In genomic region chr3:87909381-87909780, GRCm38 (mm10) we compare ENCODE assay signal across 8 mouse cellular contexts. TPM values are rescaled to one million over a fixed set of nuclear protein-coding genes. Genes with fewer than 3 reads are reported as not detected.
DNase-seq lines count a peak whose midpoint lies in the region; ATAC-seq and TF ChIP-seq lines count a peak whose summit lies in the region.

No protein-coding gene starts in this region.

- peaks cover 26% of the 10 kb centered on the region for H3K4me1 ChIP-seq in liver, adult 2 months (ENCODE audit: control insufficient read depth, insufficient read depth, low read length)
- H3K4me1 ChIP-seq in hindbrain, embryonic 13.5 days (replicated peaks) = peaks cover 43% of the 10 kb centered on the region
- H3K4me1 ChIP-seq in neural tube, embryonic 12.5 days = peaks cover 41% of the 10 kb centered on the region

- DNase-seq in adrenal gland, adult 2 months = peak; percentile 29
- DNase-seq in adrenal gland, postnatal 25 days = no peak
- no peak for DNase-seq in liver, adult 2 months (ENCODE audit: extremely low read depth, low read depth, low spot score)
- no peak for DNase-seq in liver
- DNase-seq in spleen, postnatal 4 days (ENCODE audit: low spot score in 2 of 2) = no peak
- DNase-seq in gastrocnemius, postnatal 14 days = no peak

- no peak overlapping the region for H3K4me3 ChIP-seq in liver, adult 2 months (ENCODE audit: insufficient read depth, low read depth, low read length)
- no peak overlapping the region for H3K4me3 ChIP-seq in hindbrain, embryonic 13.5 days
- no peak overlapping the region for H3K4me3 ChIP-seq in neural tube, embryonic 12.5 days

- no peak for ATAC-seq in hindbrain, embryonic 13.5 days (ENCODE audit: low FRiP score)
- ATAC-seq in neural tube, embryonic 12.5 days (ENCODE audit: low FRiP score, low read depth) = no peak

- H3K4me2 ChIP-seq in hindbrain, embryonic 13.5 days = no peak overlapping the region
- H3K4me2 ChIP-seq in neural tube, embryonic 12.5 days (replicated peaks) = peak overlapping the region; percentile 68

- H3K79me2 ChIP-seq in liver, adult 2 months (ENCODE audit: control insufficient read depth, insufficient read depth, low read length) = peaks cover 41% of the 10 kb centered on the region

- WGBS in liver, adult 2 months = 92% methylated on average over 2 of the region's 2 CpGs
- WGBS in hindbrain, embryonic 13.5 days = 88% methylated on average over 2 of the region's 2 CpGs
- WGBS in neural tube, embryonic 12.5 days = 88% methylated on average over 2 of the region's 2 CpGs

- no peak overlapping the region; the same call in 1 of the 2 replicates for H3K9ac ChIP-seq in liver, adult 2 months (ENCODE audit: low read depth, low read length)
- peak overlapping the region; percentile 68; the same call in 1 of the 2 replicates for H3K9ac ChIP-seq in hindbrain, embryonic 13.5 days
- no peak overlapping the region for H3K9ac ChIP-seq in neural tube, embryonic 12.5 days

- no peak for TF ChIP-seq CTCF in liver, adult 2 months (IDR thresholded peaks at IDR 0.05; ENCODE audit: low read depth, low read length)

- no peaks in the 10 kb centered on the region for H3K27me3 ChIP-seq in liver, adult 2 months (ENCODE audit: control insufficient read depth, insufficient read depth, low read length)
- no peaks in the 10 kb centered on the region for H3K27me3 ChIP-seq in hindbrain, embryonic 13.5 days
- no peaks in the 10 kb centered on the region for H3K27me3 ChIP-seq in neural tube, embryonic 12.5 days (replicated peaks)

- no peak for TF ChIP-seq POLR2A in liver, adult 2 months (IDR thresholded peaks at IDR 0.05; ENCODE audit: extremely low read depth, insufficient read depth, low read length)

- H3K27ac ChIP-seq in liver, adult 2 months (replicated peaks; ENCODE audit: insufficient read depth, low read depth, low read length) = peak overlapping the region; percentile 87
- peak overlapping the region; percentile 88 for H3K27ac ChIP-seq in hindbrain, embryonic 13.5 days
- no peak overlapping the region for H3K27ac ChIP-seq in neural tube, embryonic 12.5 days

- intact Hi-C loops in gastrocnemius, postnatal 14 days (cut with DNase I; ENCODE audit: low total_unique reads) = no loop called here

- H3K9me3 ChIP-seq in hindbrain, embryonic 13.5 days = no peaks in the 10 kb centered on the region
- H3K9me3 ChIP-seq in neural tube, embryonic 12.5 days = no peaks in the 10 kb centered on the region

- H3K36me3 ChIP-seq in liver, adult 2 months (ENCODE audit: control insufficient read depth, insufficient read depth, low read length) = peaks cover 6% of the 10 kb centered on the region
- H3K36me3 ChIP-seq in hindbrain, embryonic 13.5 days = peaks cover 15% of the 10 kb centered on the region
- H3K36me3 ChIP-seq in neural tube, embryonic 12.5 days = peaks cover 13% of the 10 kb centered on the region

RNA-seq across cellular contexts. Expression of gene Hdgf, which starts 3.3 kb away (rescaled TPM):
- 100 to 1,000 TPM; 181 to 206 TPM for total RNA-seq in adrenal gland, adult 2 months (2021)
- polyA plus RNA-seq in adrenal gland, adult 2 months (2012; rRNA removed) = 54.3 and 64.8 TPM in 2 replicates
- 173 and 198 TPM in 2 replicates for total RNA-seq in adrenal gland, postnatal 25 days (2021)
- 58.8 and 64.5 TPM in 2 replicates for total RNA-seq in liver, adult 2 months (2014; rRNA removed)
- polyA plus RNA-seq in liver, adult 2 months (2012; rRNA removed) = 74.7 and 87.3 TPM in 2 replicates
- 139 and 155 TPM in 2 replicates for polyA plus RNA-seq in hindbrain, embryonic 13.5 days (2015; fragmentation: Nextera tagmentation; extraction: Ambion mirVana)
- polyA plus RNA-seq in neural tube, embryonic 12.5 days (2016; fragmentation: Nextera tagmentation; extraction: Ambion mirVana) = 225 and 233 TPM in 2 replicates
- 100 to 1,000 TPM; 152 to 161 TPM for total RNA-seq in gastrocnemius, postnatal 14 days (2021)

RNA-seq across cellular contexts. Expression of gene Mrpl24, which starts 9.9 kb away (rescaled TPM):
- 100 to 1,000 TPM; 114 to 120 TPM for total RNA-seq in adrenal gland, adult 2 months (2021)
- polyA plus RNA-seq in adrenal gland, adult 2 months (2012; rRNA removed) = 15.1 and 18.0 TPM in 2 replicates
- total RNA-seq in adrenal gland, postnatal 25 days (2021) = 113 and 156 TPM in 2 replicates
- total RNA-seq in liver, adult 2 months (2014; rRNA removed) = 84.6 and 96.6 TPM in 2 replicates
- polyA plus RNA-seq in liver, adult 2 months (2012; rRNA removed) = 35.3 and 37.9 TPM in 2 replicates
- 63.9 and 70.1 TPM in 2 replicates for polyA plus RNA-seq in hindbrain, embryonic 13.5 days (2015; fragmentation: Nextera tagmentation; extraction: Ambion mirVana)
- 78.4 and 81.7 TPM in 2 replicates for polyA plus RNA-seq in neural tube, embryonic 12.5 days (2016; fragmentation: Nextera tagmentation; extraction: Ambion mirVana)
- 10 to 100 TPM; 42.1 to 46.5 TPM for total RNA-seq in gastrocnemius, postnatal 14 days (2021)

RNA-seq across cellular contexts. Expression of gene Isg20l2, which starts 20.7 kb away (rescaled TPM):
- 10 to 100 TPM; 16.3 to 21.4 TPM for total RNA-seq in adrenal gland, adult 2 months (2021)
- polyA plus RNA-seq in adrenal gland, adult 2 months (2012; rRNA removed) = 9.4 and 9.7 TPM in 2 replicates
- 22.7 and 22.8 TPM in 2 replicates for total RNA-seq in adrenal gland, postnatal 25 days (2021)
- 6.8 and 9.3 TPM in 2 replicates for total RNA-seq in liver, adult 2 months (2014; rRNA removed)
- polyA plus RNA-seq in liver, adult 2 months (2012; rRNA removed) = 7.0 and 7.2 TPM in 2 replicates
- 40.1 and 40.7 TPM in 2 replicates for polyA plus RNA-seq in hindbrain, embryonic 13.5 days (2015; fragmentation: Nextera tagmentation; extraction: Ambion mirVana)
- 60.7 and 64.1 TPM in 2 replicates for polyA plus RNA-seq in neural tube, embryonic 12.5 days (2016; fragmentation: Nextera tagmentation; extraction: Ambion mirVana)
- total RNA-seq in gastrocnemius, postnatal 14 days (2021) = 1 to 10 TPM; 9.0 to 9.6 TPM

RNA-seq across cellular contexts. Expression of gene Rrnad1, which starts 21.1 kb away (rescaled TPM):
- total RNA-seq in adrenal gland, adult 2 months (2021) = 10 to 100 TPM; 13.1 to 16.3 TPM
- 41.5 and 44.6 TPM in 2 replicates for polyA plus RNA-seq in adrenal gland, adult 2 months (2012; rRNA removed)
- total RNA-seq in adrenal gland, postnatal 25 days (2021) = 17.9 and 24.1 TPM in 2 replicates
- total RNA-seq in liver, adult 2 months (2014; rRNA removed) = 5.3 and 6.2 TPM in 2 replicates
- polyA plus RNA-seq in liver, adult 2 months (2012; rRNA removed) = 10.1 and 18.4 TPM in 2 replicates
- polyA plus RNA-seq in hindbrain, embryonic 13.5 days (2015; fragmentation: Nextera tagmentation; extraction: Ambion mirVana) = 19.3 and 20.7 TPM in 2 replicates
- 22.2 TPM in 2 replicates for polyA plus RNA-seq in neural tube, embryonic 12.5 days (2016; fragmentation: Nextera tagmentation; extraction: Ambion mirVana)
- total RNA-seq in gastrocnemius, postnatal 14 days (2021) = 1 to 10 TPM; 3.6 to 3.9 TPM

RNA-seq across cellular contexts. Expression of gene Prcc, which starts 24.0 kb away (rescaled TPM):
- total RNA-seq in adrenal gland, adult 2 months (2021) = 10 to 100 TPM; 48.0 to 52.0 TPM
- 28.5 and 32.5 TPM in 2 replicates for polyA plus RNA-seq in adrenal gland, adult 2 months (2012; rRNA removed)
- total RNA-seq in adrenal gland, postnatal 25 days (2021) = 55.3 and 56.1 TPM in 2 replicates
- 8.0 and 9.9 TPM in 2 replicates for total RNA-seq in liver, adult 2 months (2014; rRNA removed)
- 15.1 and 16.8 TPM in 2 replicates for polyA plus RNA-seq in liver, adult 2 months (2012; rRNA removed)
- 15.5 and 15.6 TPM in 2 replicates for polyA plus RNA-seq in hindbrain, embryonic 13.5 days (2015; fragmentation: Nextera tagmentation; extraction: Ambion mirVana)
- polyA plus RNA-seq in neural tube, embryonic 12.5 days (2016; fragmentation: Nextera tagmentation; extraction: Ambion mirVana) = 14.3 and 15.4 TPM in 2 replicates
- total RNA-seq in gastrocnemius, postnatal 14 days (2021) = 10 to 100 TPM; 40.1 to 40.5 TPM
